Mouse (Mus musculus) hindlimb bud, embryonic 11.5 days (tissue): Measurements from ENCODE around the gene Zfp687.

ENCODE experiments used
- DNase-seq: peaks from one replicate; pipeline ENCODE4 v3.0.0-alpha.2; 2012; ENCODE audit warnings: low read depth, low spot score; ENCODE audit errors: extremely low spot score

The Zfp687 gene

DNA sequence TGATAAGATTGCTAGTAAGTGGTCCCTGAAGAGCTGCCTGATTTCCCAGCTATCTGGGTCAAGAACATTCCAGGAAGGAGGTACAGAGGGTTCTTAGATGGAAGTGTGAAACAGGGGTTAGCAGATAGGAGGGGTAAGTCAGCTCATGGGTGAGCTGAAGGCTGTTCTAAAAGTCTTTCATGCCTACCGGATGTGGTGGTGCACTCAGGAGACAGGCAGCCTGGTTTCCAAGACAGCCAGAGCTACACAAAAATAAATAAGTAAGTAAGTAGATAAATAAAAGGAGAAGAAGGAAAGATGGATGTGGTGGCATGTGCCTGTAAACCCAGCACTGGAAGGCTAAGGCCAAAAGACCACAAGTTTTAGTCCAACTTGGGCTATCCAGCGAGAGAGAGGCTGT lies 3.5 kb upstream of the Zfp687 start:
- no peak for DNase-seq

DNA sequence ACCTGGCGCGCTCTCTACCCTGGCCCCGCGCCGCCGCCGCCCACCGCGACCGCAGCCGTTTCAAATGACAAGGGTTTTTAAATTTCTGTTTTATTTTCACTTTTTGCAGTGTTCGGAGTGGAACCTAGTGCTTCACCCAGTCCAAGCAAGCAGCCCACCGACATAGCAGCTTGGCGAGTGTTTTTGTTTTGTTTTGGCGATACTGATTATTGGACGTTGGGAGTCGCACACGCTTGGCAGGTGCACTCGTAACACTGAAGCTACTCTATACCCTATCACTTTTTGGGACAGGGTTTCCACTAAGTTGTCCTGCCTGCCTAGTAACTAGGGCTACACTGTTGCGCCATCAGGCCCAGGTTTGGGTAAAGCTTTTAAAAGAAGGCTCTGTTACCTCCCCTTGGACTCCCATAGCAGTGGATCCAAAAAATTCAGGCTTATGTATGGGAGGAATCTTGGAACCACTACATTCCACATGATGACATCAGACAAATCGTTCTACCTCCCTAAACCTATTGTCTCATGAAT lies 1.3 kb upstream of the Zfp687 start:
- no peak for DNase-seq

DNA sequence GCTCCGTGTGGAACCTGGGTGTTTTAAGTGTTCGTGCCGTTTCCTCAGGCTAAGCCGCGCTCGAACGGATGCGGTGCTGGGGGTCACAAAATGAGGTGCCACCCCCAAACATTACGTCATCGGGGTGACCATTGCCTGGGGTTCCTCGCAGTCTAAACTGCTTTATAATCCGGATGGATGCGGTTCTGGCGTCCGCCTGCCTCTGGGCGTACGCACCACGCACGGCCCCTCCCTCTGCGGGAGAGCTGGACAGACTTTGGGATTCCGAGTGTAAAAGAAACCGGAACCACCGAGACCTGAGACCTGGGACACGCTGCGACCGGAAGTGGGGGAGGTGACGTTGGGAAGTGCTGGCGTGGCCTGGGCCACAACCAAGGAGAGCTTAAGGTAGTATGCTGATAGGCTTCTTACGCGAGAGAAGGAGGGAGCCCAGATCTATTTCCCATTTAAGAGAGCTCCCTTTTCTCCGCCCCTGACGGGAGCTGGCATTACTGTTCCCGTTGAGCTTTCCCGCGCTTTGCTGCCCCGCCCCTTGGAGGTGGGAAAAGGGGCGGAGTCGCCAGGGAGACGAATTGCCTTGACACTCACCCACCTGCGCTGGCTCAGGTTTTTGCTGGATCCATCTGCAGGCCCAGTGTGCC lies 763 bp upstream of the Zfp687 start:
- peak; percentile 81 for DNase-seq

GRCm38 (mm10) chr3:95014428-95015151 lies 658 bp downstream of the Zfp687 start:
- DNase-seq = no peak

DNA sequence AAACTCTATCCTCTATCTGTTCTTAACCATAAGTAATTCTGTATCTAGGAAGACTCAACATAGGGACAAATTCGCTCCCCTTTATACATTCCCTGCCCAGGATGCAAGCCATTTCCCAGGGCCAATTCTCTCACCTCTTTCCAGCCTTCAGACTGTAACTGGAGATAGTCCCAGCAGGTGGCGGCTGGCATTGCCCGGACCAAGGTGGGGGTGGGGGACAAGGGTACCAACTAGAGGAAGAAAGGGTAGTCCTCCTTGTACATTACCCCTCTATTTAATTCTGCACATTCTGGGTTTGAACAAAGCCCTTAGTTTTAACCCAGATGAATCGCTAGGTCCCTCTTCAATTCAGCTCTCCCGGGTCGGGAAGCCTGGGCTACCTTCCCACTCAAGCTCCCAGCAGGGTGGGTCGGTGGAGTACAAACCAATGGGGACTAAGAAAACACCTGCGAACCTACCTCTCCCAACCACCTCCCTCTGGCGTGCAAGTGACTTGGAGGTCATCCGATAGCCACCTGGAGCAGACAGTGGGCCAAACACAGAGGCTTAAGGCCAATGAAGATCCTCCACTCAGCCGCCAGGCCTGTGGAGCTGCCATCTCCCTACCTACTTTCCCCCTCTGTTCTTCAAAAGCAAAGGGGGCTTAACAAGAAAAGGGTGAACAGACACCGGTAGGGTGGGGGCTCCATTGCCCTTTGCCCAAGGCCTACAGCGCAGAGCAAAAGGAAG lies 1.4 kb downstream of the Zfp687 start:
- no peak for DNase-seq

- DNase-seq = no peak
These were observed 2.3 kb downstream of the Zfp687 start for GRCm38 (mm10) chr3:95012982-95013381.

GRCm38 (mm10) chr3:95010396-95010795 lies 4.9 kb downstream of the Zfp687 start:
- no peak for DNase-seq

GRCm38 (mm10) chr3:95007706-95008105 lies 7.5 kb downstream of the Zfp687 start:
- no peak for DNase-seq

DNA sequence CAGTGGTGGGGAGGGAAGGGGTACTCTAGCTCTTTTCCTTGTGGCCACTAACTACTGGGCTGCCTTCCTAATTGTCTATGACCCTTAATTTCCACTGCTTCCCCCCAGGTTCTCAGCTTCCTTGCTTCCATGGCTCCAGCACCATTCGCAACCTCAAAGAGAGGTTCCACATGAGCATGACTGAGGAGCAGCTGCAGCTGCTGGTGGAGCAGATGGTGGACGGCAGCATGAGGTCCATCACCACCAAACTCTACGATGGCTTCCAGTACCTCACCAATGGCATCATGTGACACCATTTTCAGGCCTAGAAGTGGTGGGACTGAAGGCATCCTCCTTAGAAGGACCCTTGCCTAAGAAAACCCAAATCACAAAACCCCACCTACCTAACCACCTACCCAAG lies 9.6 kb downstream of the Zfp687 start:
- DNase-seq = no peak

DNA sequence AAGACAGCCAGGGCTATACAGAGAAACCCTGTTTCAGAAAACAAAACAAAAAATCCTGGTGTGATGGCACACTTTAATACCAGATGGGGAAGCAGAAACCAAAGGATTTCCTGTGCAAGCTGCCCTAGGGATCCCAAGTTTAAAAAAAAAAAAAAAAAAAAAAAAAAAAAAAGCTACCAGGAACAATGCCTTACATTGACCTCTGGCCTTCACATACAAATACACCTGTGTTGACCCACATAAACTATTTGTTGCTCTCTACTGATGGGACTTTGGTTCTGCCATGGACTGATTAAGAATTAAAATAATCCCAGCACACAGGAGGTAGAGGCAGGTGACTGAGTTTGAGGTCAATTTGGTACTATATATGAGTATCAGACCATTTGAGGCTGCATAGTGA lies 12.0 kb downstream of the Zfp687 start:
- DNase-seq = no peak

DNA sequence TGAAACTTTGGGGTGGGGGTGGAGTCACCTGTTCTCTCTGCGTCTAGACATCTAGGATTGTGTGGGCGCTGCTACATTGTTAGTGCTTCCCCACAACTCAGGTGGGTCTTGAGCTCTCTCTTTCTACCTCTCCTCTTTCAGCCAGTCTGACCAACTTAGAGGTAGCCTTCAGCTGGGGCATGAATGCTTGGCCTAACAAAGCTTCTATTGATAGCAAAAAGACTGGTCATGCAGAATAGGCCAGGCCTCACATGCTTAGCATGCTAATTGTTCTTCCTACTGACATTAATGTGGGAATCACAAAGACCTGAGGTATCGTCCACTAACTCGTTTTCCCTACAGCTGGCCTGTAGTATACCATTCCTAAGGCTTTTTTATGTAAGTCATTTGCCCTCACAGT lies 12.7 kb downstream of the Zfp687 start:
- DNase-seq = no peak

- DNase-seq = peak; percentile 69
These were observed 18.3 kb downstream of the Zfp687 start for GRCm38 (mm10) chr3:94996946-94997345.

GRCm38 (mm10) chr3:94989159-94989761 lies 26.0 kb downstream of the Zfp687 start:
- no peak for DNase-seq

DNA sequence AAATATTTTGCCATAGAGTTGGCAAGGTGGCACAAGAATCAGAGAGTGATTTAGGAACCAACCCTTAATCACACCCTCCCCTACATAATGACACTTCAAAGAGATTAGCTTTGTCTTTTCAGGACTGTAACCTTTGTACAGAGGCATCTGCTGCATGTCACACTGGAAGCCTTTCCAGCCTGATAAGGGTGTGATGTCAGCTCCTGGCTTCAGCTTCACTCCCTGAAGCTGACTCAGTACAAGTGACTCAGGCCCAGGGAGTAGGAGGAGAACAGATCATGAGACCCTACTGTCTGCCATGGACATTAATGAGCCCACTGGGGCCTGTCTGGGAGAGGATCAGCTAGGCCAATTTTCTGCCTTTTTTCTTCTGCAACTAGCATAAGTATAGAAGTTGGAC lies 27.7 kb downstream of the Zfp687 start:
- no peak for DNase-seq

DNA sequence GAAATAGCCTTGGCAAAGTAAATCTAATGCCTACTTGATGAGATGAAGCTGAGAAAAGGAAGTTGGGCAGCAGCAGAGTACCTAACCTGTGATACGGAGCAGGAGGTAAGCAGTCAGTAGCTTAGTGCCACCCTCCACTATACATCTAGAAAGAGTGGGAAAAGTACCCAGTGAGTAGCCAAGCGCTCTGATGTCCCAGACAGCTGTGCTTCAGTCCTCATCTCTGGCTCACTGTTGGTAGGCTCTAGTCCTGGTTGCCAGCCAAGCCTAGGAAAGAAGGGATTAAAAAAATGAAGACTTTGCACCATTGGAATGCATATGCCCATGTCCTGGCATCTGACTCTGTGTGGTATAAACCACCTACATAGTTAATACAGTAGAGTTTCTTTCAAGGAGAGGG lies 29.7 kb downstream of the Zfp687 start:
- no peak for DNase-seq

DNA sequence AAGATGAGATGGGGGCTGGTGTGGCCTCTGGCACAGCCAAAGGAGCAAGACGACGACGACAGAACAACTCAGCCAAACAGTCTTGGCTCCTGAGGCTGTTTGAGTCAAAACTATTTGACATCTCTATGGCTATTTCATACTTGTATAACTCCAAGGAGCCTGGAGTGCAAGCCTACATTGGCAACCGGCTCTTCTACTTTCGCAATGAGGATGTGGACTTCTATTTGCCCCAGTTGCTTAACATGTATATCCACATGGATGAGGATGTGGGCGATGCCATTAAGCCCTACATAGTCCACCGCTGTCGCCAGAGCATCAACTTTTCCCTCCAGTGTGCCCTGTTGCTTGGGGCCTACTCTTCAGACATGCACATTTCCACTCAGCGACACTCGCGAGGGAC lies 30.9 kb downstream of the Zfp687 start:
- DNase-seq = no peak

- DNase-seq = peak; percentile 89
These were observed 40.5 kb downstream of the Zfp687 start, which contains the start of gene Pi4kb for GRCm38 (mm10) chr3:94974528-94975422. Gene Pi4kb, plus strand, starts transcription at chr3:94974731.

- DNase-seq = no peak
These were observed 41.2 kb downstream of the Zfp687 start for GRCm38 (mm10) chr3:94974026-94974527.

GRCm38 (mm10) chr3:94973620-94974019 lies 41.6 kb downstream of the Zfp687 start:
- no peak for DNase-seq

DNA sequence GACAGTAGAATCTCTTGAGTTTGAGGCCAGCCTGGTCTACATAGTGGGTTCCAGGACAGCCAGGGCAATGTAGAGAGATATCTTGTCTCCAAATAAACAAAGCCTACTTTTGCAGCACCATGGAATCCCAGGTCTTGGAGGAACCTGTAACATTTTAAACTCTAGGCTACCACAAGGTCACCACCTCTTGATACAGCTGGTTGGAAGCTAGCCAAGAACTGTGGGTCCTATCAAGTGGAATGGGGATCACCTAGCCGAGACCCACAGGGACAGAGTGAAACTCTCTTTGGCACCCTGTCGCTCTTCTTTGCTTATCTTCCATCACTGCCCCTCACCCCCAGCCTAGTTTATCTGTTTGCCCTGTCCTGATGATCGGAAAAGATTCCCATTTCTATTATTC lies 42.7 kb downstream of the Zfp687 start:
- no peak for DNase-seq
